Mouse (Mus musculus) cortical plate, adult 2 months (tissue): ENCODE measurements around the gene Adh6a.

Experiments used
- CTCF ChIP-seq: fragments of 200-500 bp; IDR thresholded peaks from 2 replicates; pipeline ENCODE4 v1.5.1; 2011; ENCODE audit warnings: mild to moderate bottlenecking, control low read depth, low read length; ENCODE audit not compliant: insufficient read depth; ENCODE audit errors: extremely low read depth
- POLR2A ChIP-seq: fragments of 200-500 bp; IDR thresholded peaks from 2 replicates; pipeline ENCODE4 v1.6.1; 2011; ENCODE audit warnings: mild to moderate bottlenecking, low read length, control low read depth; ENCODE audit not compliant: insufficient read depth; ENCODE audit errors: extremely low read depth

DNA sequence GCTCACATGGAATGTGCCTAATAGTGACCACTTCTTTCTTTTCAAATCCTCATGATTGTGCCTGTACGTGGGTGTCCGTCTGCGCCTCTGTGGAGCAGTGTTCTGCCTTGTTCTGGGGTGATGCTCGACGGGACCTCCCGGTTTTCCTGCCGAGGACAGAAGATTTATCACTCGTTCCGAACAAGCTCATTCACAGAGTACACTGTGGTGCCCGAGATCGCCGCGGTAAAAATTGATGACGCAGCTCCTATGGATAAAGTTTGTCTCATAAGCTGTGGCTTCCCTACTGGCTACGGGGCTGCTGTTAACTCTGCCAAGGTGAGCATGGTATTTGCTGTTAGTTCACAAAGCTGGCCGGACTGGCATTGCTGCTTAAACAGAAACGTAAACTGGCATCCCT is 11.9 kb downstream of the Adh6a start:
- no peak for TF ChIP-seq CTCF
- no peak for TF ChIP-seq POLR2A
